21 mouse cellular contexts compared by ENCODE assay signal in genomic region chr17:28804973-28805372, GRCm38 (mm10). TPM values are rescaled to one million over a fixed set of nuclear protein-coding genes. Genes with fewer than 3 reads are reported as not detected.
"Had no signal": no experiment of that assay in that cellular context is flagged by ENCODE, and none has a peak within 500 bp of the region (broad histone marks: within the 10 kb centered on the region; RNA-seq: fewer than 3 reads in every experiment).

No protein-coding gene starts in this region.

- H3K27ac ChIP-seq: kidney, embryonic 15.5 days; limb, embryonic 12.5 days; limb, embryonic 15.5 days had no signal

- H3K9ac ChIP-seq: kidney, embryonic 15.5 days; limb, embryonic 12.5 days; limb, embryonic 15.5 days had no signal

- H3K27me3 ChIP-seq: kidney, embryonic 15.5 days; limb, embryonic 12.5 days; limb, embryonic 15.5 days had no signal

- H3K4me3 ChIP-seq: kidney, embryonic 15.5 days; limb, embryonic 12.5 days; limb, embryonic 15.5 days had no signal

- H3K9me3 ChIP-seq: kidney, embryonic 15.5 days; limb, embryonic 12.5 days; limb, embryonic 15.5 days had no signal

- DNase-seq: kidney, adult 11 months; kidney, adult 8-10 months; kidney, postnatal 14 days; kidney, postnatal 4 days; left cerebral cortex, postnatal 4 days; lung, adult 2 months; lung, postnatal 14 days; lung, postnatal 4 days; midbrain, embryonic 14.5 days; thymus, adult 2 months; thymus, postnatal 14 days; thymus, postnatal 4 days had no signal

- H3K4me2 ChIP-seq: kidney, embryonic 15.5 days; limb, embryonic 12.5 days; limb, embryonic 15.5 days; midbrain, embryonic 11.5 days had no signal

RNA-seq across cellular contexts. Expression of gene Mapk13, which starts 35.9 kb away (rescaled TPM):
- total RNA-seq: megakaryocyte-erythroid progenitor cell, adult 5-6 weeks had no signal

RNA-seq across cellular contexts. Expression of gene Pnpla1, which starts 53.2 kb away (rescaled TPM):
- total RNA-seq: megakaryocyte-erythroid progenitor cell, adult 5-6 weeks had no signal
- polyA plus RNA-seq: limb, embryonic 12.5 days; lung, embryonic 16.5 days; midbrain, embryonic 11.5 days; midbrain, embryonic 14.5 days; midbrain, postnatal 0 days; neural tube, embryonic 11.5 days; spleen, adult 2 months had no signal
